Mouse (Mus musculus): ENCODE data around the gene Apol11b. TPM values are rescaled to one million over a fixed set of nuclear protein-coding genes. Genes with fewer than 3 reads are reported as not detected.
A peak's percentile ranks its signal among the peaks of the same experiment; 100 is the strongest.
"Not testable (repeated sequence)": the region's sequence is repeated elsewhere in the genome, so short reads cannot be mapped to it uniquely, and the experiment has no call there.

The Apol11b gene
- under 1 TPM; 0.39 to 0.61 TPM for total RNA-seq (2021)
- long read RNA-seq, experiment 1: 0 reads
- long read RNA-seq, experiment 2: 0 reads

DNA sequence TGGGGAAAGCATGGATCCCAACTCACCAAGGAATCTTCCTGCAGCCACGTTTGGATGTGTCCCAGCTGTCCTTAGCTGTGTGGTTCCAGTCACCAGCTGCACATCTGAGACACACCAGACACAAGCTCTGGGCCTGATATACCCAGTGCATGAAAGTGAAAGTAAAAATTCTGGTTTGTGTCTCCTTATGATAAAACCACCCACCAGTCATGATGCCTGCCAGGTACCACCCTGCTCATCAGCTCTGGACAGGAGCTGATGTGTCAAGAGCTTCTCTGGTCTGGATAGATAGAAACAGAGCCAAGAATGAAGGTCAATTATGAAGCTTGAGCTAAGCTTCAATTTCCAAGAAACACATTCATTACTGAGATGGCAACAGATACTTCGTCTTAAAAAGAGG is at the start of gene Apol11b:
TSS of gene Apol11b (minus strand) at position 111 of the 400 bp plus-strand sequence.
- DNase-seq: not testable (repeated sequence)

DNA sequence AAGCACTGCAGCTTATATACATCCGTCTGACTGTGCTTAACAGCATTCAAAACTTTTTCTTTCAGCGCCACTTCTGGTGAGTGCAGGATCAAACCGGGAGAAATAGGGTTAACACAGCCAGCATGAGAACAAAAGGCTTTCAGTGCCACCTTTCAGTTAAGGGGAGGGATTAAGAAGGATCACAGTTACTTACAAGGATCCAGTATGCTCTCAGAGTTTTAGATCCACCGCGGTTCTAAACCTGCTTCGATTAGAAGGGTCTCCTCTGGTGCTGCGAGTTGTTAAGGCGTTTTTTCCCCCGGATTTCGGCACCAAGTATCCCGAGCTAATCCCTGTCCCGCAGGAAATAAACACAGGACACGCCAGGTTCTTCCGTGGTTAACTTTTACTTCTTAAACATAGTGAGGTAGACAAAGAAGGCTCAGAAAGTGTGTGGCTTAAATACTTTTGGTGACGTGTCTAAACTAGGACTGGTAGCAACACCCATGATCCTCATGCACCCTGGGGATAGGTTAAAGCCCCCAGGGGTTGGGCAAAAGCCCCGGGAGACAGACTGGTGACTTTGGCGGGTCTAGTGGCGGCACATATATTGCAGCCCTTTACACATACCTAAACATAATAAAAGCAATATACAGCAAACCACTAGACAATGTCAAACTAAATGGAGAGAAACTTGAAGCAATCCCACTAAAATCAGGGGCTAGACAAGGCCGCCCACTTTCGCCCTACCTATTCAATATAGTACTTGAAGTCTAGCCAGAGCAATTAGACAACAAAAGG is 48.6 kb upstream of the Apol11b start:
- DNase-seq: not testable (repeated sequence)

DNA sequence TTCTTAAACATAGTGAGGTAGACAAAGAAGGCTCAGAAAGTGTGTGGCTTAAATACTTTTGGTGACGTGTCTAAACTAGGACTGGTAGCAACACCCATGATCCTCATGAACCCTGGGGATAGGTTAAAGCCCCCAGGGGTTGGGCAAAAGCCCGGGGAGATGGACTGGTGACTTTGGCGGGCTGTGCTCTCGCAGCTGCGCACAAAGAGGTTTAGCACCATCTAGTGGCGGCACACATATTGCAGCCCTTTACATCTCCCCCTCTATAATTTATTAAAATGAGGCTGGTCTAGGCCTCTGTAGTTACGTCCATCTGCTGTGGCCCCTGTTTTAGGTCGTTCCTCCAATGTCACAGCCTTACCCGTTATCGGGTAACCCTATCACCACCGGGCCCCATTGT is 40.9 kb upstream of the Apol11b start:
- peak; percentile 59 for DNase-seq

DNA sequence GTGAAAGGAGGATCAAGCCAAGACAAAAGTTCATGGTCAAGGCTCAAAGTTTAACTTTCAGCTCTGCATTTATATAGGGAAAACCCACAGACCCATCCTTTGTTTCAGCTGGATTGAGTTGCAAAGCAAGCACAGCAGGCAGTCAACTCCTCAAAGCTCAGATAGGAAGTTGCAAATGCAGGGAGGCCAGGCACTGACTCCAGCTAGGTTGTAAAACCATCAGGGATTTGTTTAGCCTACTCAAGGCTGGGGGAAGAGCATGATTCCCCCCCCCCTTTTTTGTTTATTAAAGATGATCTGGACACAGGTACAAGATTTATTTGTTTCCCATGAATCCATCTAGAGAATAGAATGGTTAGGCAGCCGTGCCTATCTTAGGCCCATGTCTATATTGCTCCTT is 31.0 kb upstream of the Apol11b start:
- not testable (repeated sequence) for DNase-seq

DNA sequence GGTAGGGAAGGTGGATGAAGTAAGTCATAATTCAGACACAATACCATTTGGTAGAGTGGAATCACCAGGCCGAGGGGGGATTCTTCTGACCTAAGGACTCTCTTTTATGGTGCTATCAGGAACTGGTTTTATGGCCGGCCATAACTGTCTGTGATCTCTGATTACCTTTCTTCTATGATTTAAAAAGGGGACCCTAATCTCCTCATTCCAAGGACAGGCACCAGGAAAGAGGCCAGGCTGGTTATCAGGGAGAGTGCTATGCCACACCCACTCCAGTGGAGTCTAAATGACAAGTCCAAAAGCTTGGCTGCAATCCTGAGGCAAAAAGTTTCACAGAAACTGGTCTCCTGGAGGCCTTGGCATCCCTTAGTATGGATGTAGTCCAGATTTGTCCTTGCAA is 18.8 kb upstream of the Apol11b start:
- DNase-seq: peak; percentile 7

DNA sequence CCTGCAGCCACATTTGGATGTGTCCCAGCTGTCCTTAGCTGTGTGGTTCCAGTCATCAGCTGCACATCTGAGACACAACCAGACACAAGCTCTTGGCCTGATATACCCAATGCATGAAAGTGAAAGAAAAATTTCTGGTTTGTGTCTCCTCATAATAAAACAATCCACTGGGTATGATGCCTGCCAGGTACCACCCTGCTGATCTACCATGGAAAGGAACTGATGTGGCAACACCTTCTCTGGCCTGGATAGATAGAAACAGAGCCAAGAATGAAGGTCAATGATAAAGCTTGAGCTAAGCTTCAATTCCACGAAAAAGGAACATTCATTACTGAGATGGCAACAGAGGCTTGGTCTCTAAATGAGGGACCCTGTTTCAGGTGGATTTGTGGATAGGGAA is 16.7 kb upstream of the Apol11b start:
- not testable (repeated sequence) for DNase-seq

DNA sequence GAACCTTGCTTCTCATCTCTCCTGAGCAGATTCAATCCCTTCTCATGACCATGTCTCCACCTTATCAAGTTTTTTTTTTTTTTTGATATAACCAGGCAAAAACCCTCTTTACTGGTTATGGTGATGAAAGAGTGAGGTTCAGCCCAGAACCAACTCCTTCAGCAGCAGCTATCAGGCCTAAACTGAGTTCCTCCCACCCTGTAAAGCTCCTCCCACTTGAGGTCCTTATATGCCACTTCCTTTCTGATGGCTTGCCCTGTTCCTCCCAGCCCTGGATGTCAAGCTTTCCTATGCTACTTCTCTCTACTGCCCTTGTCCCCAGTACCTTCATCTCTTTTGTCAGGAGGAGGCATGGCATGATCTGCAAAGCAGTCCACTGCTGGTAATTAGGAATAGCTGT is 8.1 kb upstream of the Apol11b start:
- DNase-seq: not testable (repeated sequence)

DNA sequence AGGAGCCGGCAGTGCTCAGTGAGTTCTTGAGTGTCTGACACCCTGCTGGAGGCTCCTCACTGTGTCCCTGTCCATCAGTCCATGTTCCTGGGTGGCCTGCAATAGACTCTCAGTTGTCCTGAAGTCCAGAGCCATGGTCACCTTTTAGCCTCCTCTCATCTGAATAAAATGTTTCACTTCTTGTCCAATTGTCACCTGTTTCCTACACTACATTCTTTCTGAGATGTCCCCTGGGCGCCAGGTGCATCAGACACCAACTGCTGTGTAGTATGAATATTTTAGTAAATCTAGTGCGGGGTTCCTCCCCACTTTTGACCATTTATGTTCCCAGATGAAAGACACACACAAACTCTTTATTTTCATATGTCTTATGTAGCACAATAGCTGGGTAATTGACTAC is 13.3 kb downstream of the Apol11b start:
- DNase-seq: not testable (repeated sequence)

DNA sequence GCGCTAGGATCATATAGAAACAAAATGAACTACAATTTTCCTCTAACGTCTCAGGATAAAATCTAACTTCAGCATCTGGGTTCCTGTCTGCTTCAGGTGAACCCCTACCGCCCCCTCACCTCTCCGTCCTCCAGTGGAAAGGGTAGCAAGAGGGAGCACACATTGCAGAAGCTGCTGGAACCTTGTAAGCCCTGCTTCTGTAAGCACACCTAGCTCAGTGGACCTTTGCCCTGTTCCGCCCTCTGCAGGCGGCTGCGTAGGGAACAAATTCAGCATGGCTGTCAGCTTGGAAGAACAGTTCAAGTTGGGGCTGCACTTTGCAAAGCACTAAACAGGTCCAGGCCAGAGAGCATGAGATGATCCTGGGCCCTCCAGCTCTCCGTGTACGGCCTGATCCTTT is 14.4 kb downstream of the Apol11b start:
- DNase-seq: not testable (repeated sequence)

DNA sequence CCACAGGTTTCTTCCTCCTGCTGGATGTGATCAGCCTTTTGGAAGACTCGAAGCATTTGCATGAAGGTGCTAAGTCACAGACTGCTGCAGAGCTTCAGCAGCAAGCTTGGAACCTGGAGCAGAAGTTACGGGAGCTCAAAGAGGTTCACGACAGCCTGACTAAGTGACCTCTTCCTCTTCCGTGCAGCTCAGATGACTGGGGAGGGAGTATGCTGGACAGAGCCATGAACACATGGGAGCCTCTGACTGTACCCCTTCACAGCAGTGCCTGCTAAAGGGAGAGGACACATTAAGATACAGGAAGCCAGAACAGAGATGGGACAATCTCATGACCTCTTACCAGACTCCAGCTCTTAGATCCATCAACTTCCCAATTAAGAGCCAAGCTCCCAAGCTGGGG is 16.6 kb downstream of the Apol11b start:
- DNase-seq: not testable (repeated sequence)

DNA sequence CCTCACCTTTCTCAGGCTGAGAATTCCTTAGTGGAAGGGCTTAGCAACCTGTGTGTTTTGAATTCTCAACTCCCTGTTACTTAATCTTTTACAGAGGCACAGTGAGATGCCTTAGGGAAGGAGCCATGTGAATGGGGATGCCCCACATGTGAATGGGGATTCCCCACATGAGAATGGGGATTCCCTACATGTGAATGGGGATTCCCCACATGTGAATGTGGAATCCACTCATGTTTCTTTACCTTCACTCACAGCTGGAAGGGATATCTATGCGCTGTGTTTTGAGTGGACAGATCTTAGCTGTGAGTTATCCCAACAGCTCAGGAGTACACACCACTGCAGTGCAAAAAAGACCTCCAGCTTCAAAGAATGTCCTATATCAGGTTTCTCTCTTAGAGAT is 18.4 kb downstream of the Apol11b start:
- DNase-seq: no peak

DNA sequence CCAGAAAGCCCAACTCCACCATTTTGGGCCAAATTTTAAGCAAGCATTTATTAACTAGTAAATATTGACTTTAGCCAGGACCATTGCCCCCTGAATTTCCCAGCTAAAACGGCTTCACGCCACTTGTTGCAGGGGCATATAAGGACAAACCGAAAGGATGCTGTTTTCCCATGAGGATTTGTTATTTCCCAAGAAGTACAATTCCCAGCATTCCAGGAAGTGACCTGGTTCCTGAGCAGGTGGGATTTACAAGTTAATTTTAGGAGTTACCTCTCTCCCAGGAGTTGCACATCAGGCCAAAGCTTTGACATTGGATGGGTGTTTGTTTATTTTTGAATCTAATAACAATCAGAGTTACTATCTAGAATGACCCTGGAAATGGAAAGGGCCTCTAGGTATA is 37.0 kb downstream of the Apol11b start:
- no peak for DNase-seq

DNA sequence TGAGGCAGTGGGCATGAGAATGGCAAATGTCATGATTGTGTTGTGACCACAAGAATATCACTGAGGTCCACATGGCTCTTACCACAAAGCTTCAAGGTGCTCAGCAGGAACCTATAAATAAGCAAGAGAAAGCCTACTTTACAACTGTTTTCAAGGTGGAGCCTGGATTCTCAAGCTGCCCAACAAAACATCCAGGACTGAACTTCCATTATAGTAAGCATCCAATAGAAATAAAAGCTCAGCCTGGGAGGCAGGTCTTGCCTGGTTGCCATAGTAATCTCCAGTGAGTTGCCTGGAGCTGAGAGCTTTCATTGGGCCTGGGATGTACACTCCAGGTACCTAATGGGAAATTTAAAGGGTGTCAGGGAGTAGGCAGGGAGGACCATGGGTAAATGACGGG is 44.1 kb downstream of the Apol11b start, which contains the start of gene Gm36245:
TSS of gene Gm36245 (plus strand) at position 301 of the 400 bp plus-strand sequence.
- no peak for DNase-seq

DNA sequence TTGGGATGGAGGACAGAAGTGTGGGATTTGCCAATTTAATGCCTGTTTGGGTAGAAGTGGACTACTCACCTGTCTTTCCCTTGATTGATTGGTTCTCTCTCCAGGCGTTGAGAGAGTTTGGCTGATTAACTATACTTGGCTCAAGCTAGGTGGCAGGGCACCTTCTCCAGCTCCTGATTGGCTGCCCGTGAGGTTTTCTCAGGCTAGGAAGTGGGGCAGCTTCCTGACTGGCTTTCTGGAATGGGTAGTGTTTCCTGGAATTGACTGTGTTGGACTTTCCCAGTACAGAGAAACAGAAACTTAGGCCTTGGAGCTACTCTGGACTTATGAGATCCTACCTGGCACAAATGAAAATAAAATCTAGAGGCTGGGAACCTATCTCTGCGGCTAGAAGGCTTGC is 44.7 kb downstream of the Apol11b start:
- DNase-seq: no peak

DNA sequence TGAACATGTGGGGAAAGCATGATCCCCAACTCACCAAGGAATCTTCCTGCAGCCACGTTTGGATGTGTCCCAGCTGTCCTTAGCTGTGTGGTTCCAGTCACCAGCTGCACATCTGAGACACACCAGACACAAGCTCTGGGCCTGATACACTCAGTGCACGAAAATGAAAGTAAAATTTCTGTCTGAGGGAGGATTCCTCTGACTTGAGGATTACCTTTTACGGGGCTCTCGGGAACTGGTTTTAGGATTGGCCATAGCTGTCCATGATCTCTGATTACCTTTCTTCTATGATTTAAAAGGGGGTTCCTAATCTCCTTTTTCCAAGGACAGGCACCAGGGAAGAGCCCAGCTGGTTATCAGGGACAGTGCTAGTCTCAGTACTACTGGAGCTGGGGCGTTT is 47.1 kb downstream of the Apol11b start, which contains the start of gene Apol10b:
TSS of gene Apol10b (minus strand) at position 165 of the 400 bp plus-strand sequence.
- no peak for DNase-seq

DNA sequence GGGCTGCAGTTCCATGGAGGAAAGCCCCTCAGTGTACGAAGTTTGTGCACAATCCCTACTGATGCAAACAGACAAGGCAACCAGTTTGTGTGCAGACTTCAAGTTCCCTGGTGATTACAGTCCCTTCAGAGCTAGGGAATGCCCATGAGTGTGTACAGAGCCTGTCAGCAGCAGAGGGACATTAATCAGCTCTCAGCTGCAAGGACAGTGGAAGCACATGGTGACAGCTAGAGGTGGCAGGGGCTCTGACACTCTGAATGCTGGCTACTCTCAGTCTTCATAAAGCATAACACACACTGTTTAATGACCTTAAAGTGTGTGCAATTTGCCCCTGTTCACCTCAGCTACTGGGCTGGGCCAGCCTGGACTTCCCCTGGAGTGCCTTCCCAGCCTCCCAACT is 49.5 kb downstream of the Apol11b start:
- no peak for DNase-seq

DNA sequence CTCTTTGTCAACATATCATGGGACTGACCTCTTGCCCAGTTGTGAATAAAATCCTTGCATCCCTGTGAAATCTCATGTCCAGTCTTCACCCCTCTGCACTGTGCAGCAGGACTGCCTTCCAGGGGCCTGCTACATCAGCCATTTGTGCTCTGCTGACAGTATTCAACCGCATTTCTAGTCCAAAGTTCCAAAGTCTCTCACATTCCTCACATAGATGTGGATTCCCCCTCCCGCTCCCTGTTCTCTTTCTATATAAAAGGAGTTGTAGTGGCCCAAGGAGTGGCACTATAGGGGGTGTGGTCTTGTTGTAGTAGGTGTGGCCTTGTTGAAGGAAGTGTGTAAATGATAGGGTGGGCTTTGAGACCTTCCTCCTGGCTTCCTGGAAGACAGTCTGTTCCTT is 52.2 kb downstream of the Apol11b start:
- DNase-seq: no peak

DNA sequence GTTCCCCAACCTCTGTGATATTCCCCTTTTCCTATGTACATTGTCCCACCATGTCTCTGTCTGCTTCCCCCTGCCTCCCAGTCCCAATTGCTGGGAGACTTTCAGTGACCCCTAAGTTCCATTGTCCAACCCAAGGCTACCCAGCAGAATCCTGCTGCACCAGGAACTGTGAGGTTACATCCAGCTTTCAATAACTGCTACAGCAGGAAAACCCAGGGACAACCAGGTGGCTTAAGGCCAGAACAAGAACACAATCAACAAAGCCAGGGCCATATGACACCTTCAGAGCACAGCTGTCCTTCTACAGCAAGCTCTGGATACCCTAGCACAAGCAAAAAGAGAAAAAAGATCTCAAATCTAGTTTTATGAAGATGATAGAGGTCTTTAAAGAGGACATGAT is 54.1 kb downstream of the Apol11b start:
- DNase-seq: no peak

DNA sequence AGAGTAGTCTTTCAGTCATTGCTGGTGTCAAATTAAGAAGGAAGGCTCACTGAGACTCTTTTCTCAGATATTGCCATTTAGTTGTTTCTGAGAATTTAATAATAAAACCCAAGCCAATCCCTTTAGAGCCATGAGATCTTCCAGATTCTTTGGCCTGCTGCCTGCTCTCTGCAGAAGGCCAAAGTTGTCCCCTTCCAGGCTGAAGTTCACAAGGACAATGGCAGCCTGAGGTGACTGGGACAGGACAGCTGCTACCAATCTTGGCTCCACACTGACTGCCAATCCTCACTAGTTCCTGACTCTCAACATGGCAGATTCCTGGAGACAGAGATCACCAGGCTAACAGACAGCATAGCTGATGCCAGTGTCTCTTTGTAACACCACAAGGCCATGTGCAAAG is 56.1 kb downstream of the Apol11b start:
- DNase-seq: peak; percentile 45

Other genes starting within 250 kb of the Apol11b start
- gene Apol7a, start 244.2 kb downstream of the Apol11b start, total RNA-seq (2021): 1 to 10 TPM; 3.8 to 5.1 TPM
- under 1 TPM; 0.30 to 0.58 TPM for gene Apol9a, start 232.2 kb downstream of the Apol11b start, total RNA-seq (2021)
- not detected for gene Apol7b, start 195.8 kb downstream of the Apol11b start, total RNA-seq (2021)
- gene Apol10a, start 166.2 kb downstream of the Apol11b start, total RNA-seq (2021): under 1 TPM in 1 of 2 experiments, not detected in 1; 0.09 TPM
- gene Apol11a, start 135.0 kb downstream of the Apol11b start, total RNA-seq (2021): not detected
- under 1 TPM; 0.30 to 0.33 TPM for gene Apol7c, start 110.0 kb downstream of the Apol11b start, total RNA-seq (2021)
- not detected for gene 1700025B11Rik, start 81.4 kb downstream of the Apol11b start, total RNA-seq (2021)
- under 1 TPM in 1 of 2 experiments, not detected in 1; 0.18 TPM for gene Apol10b, start 47.2 kb downstream of the Apol11b start, total RNA-seq (2021)
- gene Gm36245, start 44.0 kb downstream of the Apol11b start, total RNA-seq (2021): not detected
- gene Apol7e, start 55.6 kb upstream of the Apol11b start, total RNA-seq (2021): under 1 TPM; 0.18 to 0.48 TPM
- under 1 TPM; 0.30 to 0.42 TPM for gene Apol9b, start 85.8 kb upstream of the Apol11b start, total RNA-seq (2021)
- under 1 TPM; 0.39 to 0.88 TPM for gene Apol8, start 113.7 kb upstream of the Apol11b start, total RNA-seq (2021)
- gene Myh9, start 198.9 kb upstream of the Apol11b start, total RNA-seq (2021): 100 to 1,000 TPM; 222 to 260 TPM

Data from adrenal gland, postnatal 10 days (tissue).